Mouse (Mus musculus): Measurements from ENCODE around the gene C3ar1. TPM values are rescaled to one million over a fixed set of nuclear protein-coding genes. Genes with fewer than 3 reads are reported as not detected.

C3ar1 gene
- polyA plus RNA-seq, 1 experiment from 2014 or later: 0.97 TPM

DNA sequence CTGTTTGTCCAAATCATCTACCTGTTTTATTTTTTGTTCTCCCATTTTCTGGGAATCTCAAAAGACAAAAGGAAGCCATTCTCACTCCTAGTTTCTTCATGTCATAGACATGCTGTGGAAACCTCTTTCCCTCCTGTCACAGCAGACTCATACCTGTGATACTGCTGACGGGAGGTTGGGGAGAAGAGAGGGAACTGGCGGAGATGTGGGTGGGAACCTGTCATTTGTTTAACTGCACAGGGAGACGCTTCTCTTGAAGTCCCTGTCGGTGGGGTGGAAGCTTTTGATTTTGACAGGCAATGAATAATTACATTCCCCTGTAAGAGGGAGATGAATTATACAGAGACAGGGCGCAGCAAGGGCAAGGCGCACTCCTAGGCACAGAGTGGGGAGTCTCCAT, 12.2 kb downstream of the C3ar1 start:
- Histone ChIP-seq H3K4me2 (ENCODE audit: low read depth, severe bottlenecking) (no peak overlapping the region), H3K27me3 (ENCODE audit: control insufficient read depth, insufficient read depth, low read length) (no peaks in the 10 kb centered on the region), H3K9ac (ENCODE audit: low read length) (no peak overlapping the region), H3K9me3 (ENCODE audit: control insufficient read depth, low read length) (no peaks in the 10 kb centered on the region), H3K27ac (replicated peaks; ENCODE audit: low read depth, low read length) (no peak overlapping the region), H3K4me1 (ENCODE audit: control insufficient read depth, insufficient read depth, low read length) (no peaks in the 10 kb centered on the region), H3K4me3 (ENCODE audit: low read depth, low read length) (no peak overlapping the region), H3K36me3 (ENCODE audit: control insufficient read depth, insufficient read depth, low read length) (peaks cover 4% of the 10 kb centered on the region; the same call in 1 of the 2 replicates)
- DNase-seq (ENCODE audit: low spot score) (no peak), ATAC-seq (ENCODE audit: insufficient number of reproducible peaks, low FRiP score, low TSS enrichment, low read depth) (no peak)
- WGBS: 73% methylated on average over 6 of the region's 6 CpGs

DNA sequence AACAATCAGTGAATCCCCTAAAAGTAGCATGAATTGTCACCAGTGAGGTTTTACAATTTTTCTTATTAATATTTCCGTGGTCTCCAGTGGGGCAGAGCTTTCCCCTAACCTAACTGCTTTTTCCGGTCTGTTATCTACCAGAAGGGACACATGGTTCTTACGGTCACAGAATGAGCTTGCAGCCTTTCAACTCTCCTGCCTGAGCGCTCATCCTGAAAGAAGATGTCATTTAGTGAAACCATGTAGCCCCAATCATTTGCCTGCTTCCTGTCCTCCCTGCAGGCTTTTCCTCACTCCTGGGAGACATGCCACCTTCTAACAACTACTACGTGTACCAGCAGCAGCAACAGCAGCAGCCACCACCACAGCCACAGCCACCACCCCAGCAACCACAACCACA, 18.4 kb downstream of the C3ar1 start:
- no peak for DNase-seq (ENCODE audit: low spot score)

DNA sequence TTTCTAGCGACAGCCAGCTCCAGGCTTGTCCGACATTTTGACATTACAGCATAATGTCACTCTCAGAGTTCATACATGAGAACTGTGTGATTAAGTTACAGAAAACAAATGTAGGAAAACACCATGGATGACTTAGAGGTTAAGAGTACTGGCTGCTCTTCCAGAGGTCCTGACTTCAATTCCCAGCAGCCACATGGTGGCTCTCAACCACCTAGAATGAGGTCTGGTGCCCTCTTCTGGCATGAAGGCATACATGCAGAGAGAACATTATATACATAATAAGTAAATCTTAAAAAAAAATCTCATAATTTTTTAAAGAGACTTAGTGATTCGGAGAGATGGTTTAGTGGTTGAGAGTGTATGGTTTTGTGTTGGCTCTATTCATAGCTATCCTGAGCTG, 19.0 kb downstream of the C3ar1 start:
- Histone ChIP-seq H3K9me3 (ENCODE audit: control insufficient read depth, low read length) (no peaks in the 10 kb centered on the region), H3K36me3 (ENCODE audit: control insufficient read depth, insufficient read depth, low read length) (peaks cover 14% of the 10 kb centered on the region), H3K27ac (replicated peaks; ENCODE audit: low read depth, low read length) (no peak overlapping the region), H3K4me2 (ENCODE audit: low read depth, severe bottlenecking) (no peak overlapping the region), H3K27me3 (ENCODE audit: control insufficient read depth, insufficient read depth, low read length) (no peaks in the 10 kb centered on the region), H3K4me3 (ENCODE audit: low read depth, low read length) (no peak overlapping the region), H3K9ac (ENCODE audit: low read length) (no peak overlapping the region), H3K4me1 (ENCODE audit: control insufficient read depth, insufficient read depth, low read length) (no peaks in the 10 kb centered on the region)
- no peak for DNase-seq (ENCODE audit: low spot score)
- 94% methylated on average over 3 of the region's 3 CpGs for WGBS
- ATAC-seq (ENCODE audit: insufficient number of reproducible peaks, low FRiP score, low TSS enrichment, low read depth): no peak

More for the DNA sequence above, 18.4 kb downstream of the C3ar1 start:
- no peaks in the 10 kb centered on the region for H3K9me3 ChIP-seq (ENCODE audit: control insufficient read depth, low read length)
- H3K4me3 ChIP-seq (ENCODE audit: low read depth, low read length): no peak overlapping the region
- no peak overlapping the region for H3K27ac ChIP-seq (replicated peaks; ENCODE audit: low read depth, low read length)
- WGBS: 96% methylated on average over 5 of the region's 5 CpGs
- peaks cover 14% of the 10 kb centered on the region for H3K36me3 ChIP-seq (ENCODE audit: control insufficient read depth, insufficient read depth, low read length)
- no peaks in the 10 kb centered on the region for H3K4me1 ChIP-seq (ENCODE audit: control insufficient read depth, insufficient read depth, low read length)
- H3K9ac ChIP-seq (ENCODE audit: low read length): no peak overlapping the region
- ATAC-seq (ENCODE audit: insufficient number of reproducible peaks, low FRiP score, low TSS enrichment, low read depth): no peak
- H3K27me3 ChIP-seq (ENCODE audit: control insufficient read depth, insufficient read depth, low read length): no peaks in the 10 kb centered on the region
- no peak overlapping the region for H3K4me2 ChIP-seq (ENCODE audit: low read depth, severe bottlenecking)

DNA sequence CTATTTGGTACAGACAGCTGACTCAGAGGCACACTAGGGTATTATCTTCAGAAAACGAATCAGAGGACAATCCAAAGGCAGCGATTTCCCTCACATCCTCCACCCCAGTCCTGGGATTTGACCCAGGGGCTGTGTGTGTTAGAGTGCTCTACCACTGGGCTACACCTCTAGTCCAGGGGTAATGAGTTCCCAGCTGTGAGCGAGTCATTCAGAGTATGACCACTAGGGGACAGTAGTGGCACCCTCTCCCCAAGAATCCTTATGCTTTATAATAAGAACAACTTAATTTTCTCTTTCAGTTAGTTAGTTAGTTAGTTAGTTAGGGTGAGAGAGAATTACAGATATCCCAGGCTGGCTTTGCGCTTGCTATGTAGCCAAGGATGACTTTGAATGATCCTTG, 21.6 kb downstream of the C3ar1 start:
- ATAC-seq (ENCODE audit: insufficient number of reproducible peaks, low FRiP score, low TSS enrichment, low read depth) (no peak), DNase-seq (ENCODE audit: low spot score) (peak; percentile 42)
- no peak overlapping the region for H3K4me3 ChIP-seq (ENCODE audit: low read depth, low read length)
- no peak overlapping the region for H3K4me2 ChIP-seq (ENCODE audit: low read depth, severe bottlenecking)
- no peaks in the 10 kb centered on the region for H3K27me3 ChIP-seq (ENCODE audit: control insufficient read depth, insufficient read depth, low read length)
- 72% methylated on average over 4 of the region's 4 CpGs for WGBS
- H3K9ac ChIP-seq (ENCODE audit: low read length): no peak overlapping the region
- no peaks in the 10 kb centered on the region for H3K9me3 ChIP-seq (ENCODE audit: control insufficient read depth, low read length)
- no peak overlapping the region for H3K27ac ChIP-seq (replicated peaks; ENCODE audit: low read depth, low read length)
- H3K4me1 ChIP-seq (ENCODE audit: control insufficient read depth, insufficient read depth, low read length): no peaks in the 10 kb centered on the region
- peaks cover 10% of the 10 kb centered on the region for H3K36me3 ChIP-seq (ENCODE audit: control insufficient read depth, insufficient read depth, low read length)

DNA sequence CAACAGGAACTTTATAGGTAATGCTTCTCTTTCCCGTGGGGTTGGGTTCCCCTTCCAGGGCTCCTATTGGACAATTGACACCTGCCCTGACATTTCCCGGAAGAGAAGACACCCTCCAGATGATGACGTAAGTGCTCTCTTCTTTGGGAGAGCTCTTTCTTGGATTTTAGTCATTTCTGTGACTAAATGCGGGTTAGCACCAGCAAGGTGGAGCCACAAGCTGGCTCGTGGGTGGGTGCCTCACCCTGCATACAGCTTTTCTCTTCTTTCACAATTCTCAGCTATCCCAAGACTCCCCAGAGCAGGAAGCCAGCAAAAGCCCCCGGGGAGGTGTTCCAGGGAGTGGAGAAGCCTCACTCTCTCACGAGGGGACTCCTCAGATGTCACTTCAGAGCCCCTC, 23.1 kb downstream of the C3ar1 start:
- H3K4me3 ChIP-seq (ENCODE audit: low read depth, low read length): no peak overlapping the region
- no peak for ATAC-seq (ENCODE audit: insufficient number of reproducible peaks, low FRiP score, low TSS enrichment, low read depth)
- H3K36me3 ChIP-seq (ENCODE audit: control insufficient read depth, insufficient read depth, low read length): peaks cover 6% of the 10 kb centered on the region
- no peak overlapping the region for H3K27ac ChIP-seq (replicated peaks; ENCODE audit: low read depth, low read length)
- no peaks in the 10 kb centered on the region for H3K4me1 ChIP-seq (ENCODE audit: control insufficient read depth, insufficient read depth, low read length)
- no peak overlapping the region for H3K4me2 ChIP-seq (ENCODE audit: low read depth, severe bottlenecking)
- H3K9me3 ChIP-seq (ENCODE audit: control insufficient read depth, low read length): no peaks in the 10 kb centered on the region
- 87% methylated on average over 7 of the region's 7 CpGs for WGBS
- no peaks in the 10 kb centered on the region for H3K27me3 ChIP-seq (ENCODE audit: control insufficient read depth, insufficient read depth, low read length)
- no peak overlapping the region for H3K9ac ChIP-seq (ENCODE audit: low read length)
- DNase-seq (ENCODE audit: low spot score): no peak

DNA sequence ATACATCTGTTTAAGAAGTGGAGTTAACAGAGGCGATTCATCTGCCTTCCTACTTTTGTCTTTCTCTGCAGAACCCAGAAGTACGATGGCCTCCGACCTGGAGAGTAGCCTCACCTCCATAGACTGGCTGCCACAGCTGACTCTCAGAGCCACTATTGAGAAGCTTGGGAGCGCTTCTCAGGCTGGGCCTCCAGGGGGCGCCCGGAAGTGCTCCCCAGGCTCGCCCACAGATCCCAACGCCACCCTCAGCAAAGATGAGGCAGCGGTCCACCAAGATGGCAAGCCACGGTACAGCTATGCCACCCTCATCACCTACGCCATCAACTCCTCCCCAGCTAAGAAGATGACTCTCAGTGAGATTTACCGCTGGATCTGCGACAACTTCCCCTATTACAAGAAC, 27.9 kb downstream of the C3ar1 start:
- peak; percentile 47 for DNase-seq (ENCODE audit: low spot score)
- no peaks in the 10 kb centered on the region; the same call in 1 of the 2 replicates for H3K36me3 ChIP-seq (ENCODE audit: control insufficient read depth, insufficient read depth, low read length)
- no peak overlapping the region for H3K4me3 ChIP-seq (ENCODE audit: low read depth, low read length)
- H3K9ac ChIP-seq (ENCODE audit: low read length): no peak overlapping the region
- ATAC-seq (ENCODE audit: insufficient number of reproducible peaks, low FRiP score, low TSS enrichment, low read depth): no peak
- 44% methylated on average over 13 of the region's 13 CpGs for WGBS
- no peak overlapping the region for H3K27ac ChIP-seq (replicated peaks; ENCODE audit: low read depth, low read length)
- H3K9me3 ChIP-seq (ENCODE audit: control insufficient read depth, low read length): no peaks in the 10 kb centered on the region
- peaks cover 4% of the 10 kb centered on the region; the same call in 1 of the 2 replicates for H3K4me1 ChIP-seq (ENCODE audit: control insufficient read depth, insufficient read depth, low read length)
- no peak overlapping the region for H3K4me2 ChIP-seq (ENCODE audit: low read depth, severe bottlenecking)
- no peaks in the 10 kb centered on the region for H3K27me3 ChIP-seq (ENCODE audit: control insufficient read depth, insufficient read depth, low read length)

DNA sequence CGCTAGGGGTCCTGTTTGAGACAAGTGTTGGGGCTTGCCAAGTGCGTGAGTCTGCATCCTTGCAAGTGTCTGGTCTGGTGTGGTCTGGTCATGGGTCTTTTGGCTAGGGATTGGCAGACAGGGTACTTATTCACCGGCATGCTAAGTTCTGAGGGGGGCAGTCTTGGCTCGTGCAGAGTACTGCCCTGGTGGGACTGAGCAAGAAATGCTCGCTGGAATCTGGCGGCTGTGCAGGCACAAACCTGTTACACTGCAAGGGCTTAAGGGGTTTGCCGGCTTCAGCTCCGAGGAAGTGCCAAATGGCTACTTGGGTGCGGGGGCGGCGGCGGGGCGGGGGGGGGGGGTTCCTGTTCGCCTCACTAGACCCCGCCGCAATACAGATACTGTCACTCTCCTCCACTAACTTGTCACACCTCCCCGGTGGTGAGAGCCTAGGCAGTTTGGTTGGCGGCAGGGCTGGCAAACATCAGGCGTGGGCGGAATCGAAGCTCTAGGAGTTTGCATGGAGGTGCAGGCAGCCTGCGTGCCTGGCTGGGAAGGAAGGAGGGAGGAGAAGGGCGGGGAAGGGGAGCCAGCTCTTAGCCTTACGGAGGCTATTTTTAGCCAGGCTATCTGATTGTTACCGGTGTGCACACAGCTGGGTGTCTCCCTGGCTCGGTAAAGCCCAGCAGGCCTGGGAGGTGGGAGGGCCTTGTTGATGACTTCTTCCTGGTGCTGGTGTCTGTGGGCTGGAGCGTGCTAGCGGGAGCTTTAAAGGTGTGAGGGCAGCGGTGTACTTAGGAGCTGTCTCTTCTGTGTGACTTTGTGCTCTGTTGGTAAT, 29.8 kb downstream of the C3ar1 start:
- Histone ChIP-seq H3K4me2 (ENCODE audit: low read depth, severe bottlenecking) (peak overlapping the region; percentile 72), H3K4me1 (ENCODE audit: control insufficient read depth, insufficient read depth, low read length) (peaks cover 5% of the 10 kb centered on the region)

DNA sequence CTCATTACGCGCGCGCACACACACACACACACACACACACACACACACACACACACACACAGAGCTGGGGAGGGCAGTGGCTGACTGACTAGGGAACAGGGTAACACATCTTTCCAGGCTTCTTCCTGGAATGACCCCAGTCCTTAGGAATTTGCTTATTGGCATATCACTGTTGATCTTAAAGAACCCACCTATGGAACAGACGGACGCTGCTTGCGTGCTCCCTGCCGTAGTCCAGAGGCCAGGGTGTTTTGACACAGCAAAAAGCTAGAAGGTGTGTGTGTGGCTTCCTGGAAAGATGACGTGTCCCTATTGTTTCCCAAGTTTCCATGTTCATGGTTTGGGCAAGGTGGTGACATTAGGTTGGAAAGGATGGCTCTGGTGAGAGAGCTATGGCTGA, 30.8 kb downstream of the C3ar1 start:
- Histone ChIP-seq H3K9me3 (ENCODE audit: control insufficient read depth, low read length) (no peaks in the 10 kb centered on the region), H3K4me2 (ENCODE audit: low read depth, severe bottlenecking) (peak overlapping the region; percentile 72; the same call in 1 of the 2 replicates), H3K27me3 (ENCODE audit: control insufficient read depth, insufficient read depth, low read length) (no peaks in the 10 kb centered on the region), H3K36me3 (ENCODE audit: control insufficient read depth, insufficient read depth, low read length) (no peaks in the 10 kb centered on the region; the same call in 1 of the 2 replicates), H3K4me1 (ENCODE audit: control insufficient read depth, insufficient read depth, low read length) (peaks cover 12% of the 10 kb centered on the region), H3K9ac (ENCODE audit: low read length) (no peak overlapping the region), H3K27ac (replicated peaks; ENCODE audit: low read depth, low read length) (no peak overlapping the region), H3K4me3 (ENCODE audit: low read depth, low read length) (no peak overlapping the region)
- no peak for ATAC-seq (ENCODE audit: insufficient number of reproducible peaks, low FRiP score, low TSS enrichment, low read depth)
- no peak for DNase-seq (ENCODE audit: low spot score)
- WGBS: 94% methylated on average over 8 of the region's 9 CpGs

More for the DNA sequence above, 29.8 kb downstream of the C3ar1 start:
- Histone ChIP-seq H3K36me3 (ENCODE audit: control insufficient read depth, insufficient read depth, low read length) (no peaks in the 10 kb centered on the region; the same call in 1 of the 2 replicates), H3K27me3 (ENCODE audit: control insufficient read depth, insufficient read depth, low read length) (no peaks in the 10 kb centered on the region), H3K4me3 (ENCODE audit: low read depth, low read length) (peak overlapping the region; percentile 24), H3K9ac (ENCODE audit: low read length) (peak overlapping the region; percentile 2), H3K27ac (replicated peaks; ENCODE audit: low read depth, low read length) (0 out of 2 replicates have a peak overlapping the region, but pooled peaks have one; percentile 2), H3K9me3 (ENCODE audit: control insufficient read depth, low read length) (no peaks in the 10 kb centered on the region)
- DNase-seq (ENCODE audit: low spot score) (peak; percentile 66), ATAC-seq (ENCODE audit: insufficient number of reproducible peaks, low FRiP score, low TSS enrichment, low read depth) (peak; percentile 47; the same call in 1 of the 2 replicates)
- WGBS: 2% methylated on average over 29 of the region's 29 CpGs
